Mouse (Mus musculus): ENCODE measurements around the gene Padi4.

The Padi4 gene

DNA sequence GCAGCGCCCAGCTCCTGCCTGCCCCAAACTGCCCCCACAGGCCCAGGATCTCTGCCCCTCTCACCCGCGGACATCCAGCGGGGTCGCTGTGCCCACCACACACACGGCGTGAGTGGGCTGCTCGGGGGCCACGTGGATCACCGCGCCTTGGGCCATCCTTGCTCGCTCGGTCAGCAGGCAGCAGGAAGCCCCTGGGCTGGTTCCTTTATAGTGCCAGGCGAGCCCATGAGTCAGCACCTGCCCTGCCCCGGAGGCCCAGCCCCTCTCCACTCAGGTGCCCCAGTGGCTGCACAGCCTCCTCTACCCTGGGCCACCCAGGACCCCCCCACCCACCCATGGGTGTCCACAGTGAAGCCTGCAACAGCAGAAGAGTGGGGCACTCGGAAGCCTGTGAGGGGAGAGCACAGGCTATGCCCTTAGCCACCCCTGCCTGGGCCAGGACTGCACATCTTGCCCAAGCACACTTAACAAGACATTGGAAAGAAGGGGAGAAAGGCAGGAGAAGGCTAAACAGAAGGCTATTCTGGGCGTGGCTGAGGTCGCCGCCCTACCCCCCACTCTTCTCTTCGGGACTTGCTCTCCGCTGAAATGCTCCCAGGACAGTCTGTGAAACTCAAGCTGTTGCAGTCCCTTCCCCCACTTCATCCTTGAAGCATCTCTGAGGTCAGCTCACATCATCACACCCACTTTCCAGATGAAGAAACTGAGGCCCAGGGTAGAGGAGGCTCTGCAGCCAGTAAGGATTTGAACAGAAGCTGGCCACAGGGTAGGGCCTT is at the start of gene Padi4:
TSS of gene Padi4 (minus strand) at position 212 of the 776 bp plus-strand sequence.
- DNase-seq = no peak

DNA sequence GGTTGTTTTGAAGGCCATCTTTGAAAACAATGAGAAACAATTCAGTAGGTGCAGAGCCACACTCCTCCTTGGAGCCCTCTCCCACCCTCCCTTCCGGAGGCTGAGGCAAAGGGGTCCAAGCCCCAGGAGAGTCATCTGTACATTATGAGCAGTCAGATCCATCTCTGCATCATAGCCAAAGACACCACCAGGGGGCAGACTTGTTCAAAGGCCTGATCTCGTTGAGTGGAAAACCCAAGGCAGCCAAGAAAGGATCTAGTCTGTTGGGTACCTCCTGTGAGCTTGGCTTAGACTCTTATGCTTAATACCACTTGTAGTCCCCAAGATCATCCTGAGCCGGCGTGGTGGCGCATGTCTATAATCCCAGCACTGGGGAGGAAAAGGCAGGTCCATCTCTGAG is 48.0 kb upstream of the Padi4 start:
- peak; percentile 86 for DNase-seq

DNA sequence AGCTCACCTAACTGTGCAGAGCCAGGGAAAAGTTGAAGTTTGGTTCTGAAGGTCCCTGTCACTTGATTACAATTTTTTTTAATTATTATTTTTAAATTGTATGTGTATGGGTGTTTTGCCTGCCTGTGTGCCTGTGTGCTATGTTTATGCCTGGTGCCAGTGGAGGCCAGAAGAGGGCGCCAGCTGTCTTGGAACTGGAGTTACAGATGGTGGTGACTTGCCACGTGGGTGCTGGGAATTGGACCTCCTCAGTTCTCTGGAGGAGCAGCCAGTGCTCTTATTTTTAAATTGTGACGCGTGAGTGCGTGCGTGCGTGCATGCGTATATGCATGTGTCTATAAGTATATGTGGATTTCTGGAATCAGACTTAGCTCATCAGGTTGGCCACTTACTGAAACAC is 43.4 kb upstream of the Padi4 start:
- no peak for DNase-seq

DNA sequence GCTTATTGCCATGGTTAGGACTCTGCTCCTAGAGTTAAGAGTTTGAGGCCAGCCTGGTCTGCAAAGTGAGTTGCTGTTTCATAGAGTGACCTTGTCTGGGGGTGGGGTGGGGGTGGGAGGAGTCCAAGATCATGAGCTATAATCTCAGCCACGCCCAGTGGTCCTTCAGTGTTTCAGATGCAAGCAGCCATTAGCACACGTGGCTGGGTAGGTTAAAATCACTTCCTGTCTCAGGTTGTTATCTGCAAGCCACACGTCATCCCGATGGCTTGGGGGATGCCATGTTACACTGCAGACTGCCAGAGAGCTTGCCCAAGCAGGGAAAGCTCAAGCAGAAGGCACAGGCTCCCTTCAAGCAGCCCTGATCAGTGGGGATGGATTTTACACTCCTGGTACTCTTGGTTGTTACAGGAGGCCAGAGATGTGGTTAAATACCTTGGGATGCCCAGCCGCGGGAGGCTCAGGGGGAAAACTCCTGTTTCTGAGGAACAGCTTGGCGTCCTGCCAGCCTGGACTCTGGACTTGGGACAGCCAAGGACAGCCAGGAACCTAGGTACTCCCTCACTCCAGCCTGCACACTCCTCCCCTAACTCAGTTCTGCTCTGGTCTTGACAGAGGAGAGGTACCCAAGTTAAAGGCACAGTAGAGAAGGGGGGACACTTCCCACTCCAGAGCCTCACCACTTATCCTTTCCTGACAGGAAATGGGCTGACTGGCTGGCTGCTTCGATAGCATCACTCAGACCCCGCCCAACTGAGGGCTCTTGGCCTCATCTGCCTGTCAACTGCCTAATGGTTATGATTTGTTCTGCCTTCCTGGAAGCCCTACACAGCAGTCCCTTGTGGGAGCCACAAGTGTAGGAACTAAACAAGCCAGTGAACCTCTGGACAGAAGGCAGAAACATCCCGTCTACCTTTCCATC is 42.2 kb upstream of the Padi4 start:
- DNase-seq = no peak

DNA sequence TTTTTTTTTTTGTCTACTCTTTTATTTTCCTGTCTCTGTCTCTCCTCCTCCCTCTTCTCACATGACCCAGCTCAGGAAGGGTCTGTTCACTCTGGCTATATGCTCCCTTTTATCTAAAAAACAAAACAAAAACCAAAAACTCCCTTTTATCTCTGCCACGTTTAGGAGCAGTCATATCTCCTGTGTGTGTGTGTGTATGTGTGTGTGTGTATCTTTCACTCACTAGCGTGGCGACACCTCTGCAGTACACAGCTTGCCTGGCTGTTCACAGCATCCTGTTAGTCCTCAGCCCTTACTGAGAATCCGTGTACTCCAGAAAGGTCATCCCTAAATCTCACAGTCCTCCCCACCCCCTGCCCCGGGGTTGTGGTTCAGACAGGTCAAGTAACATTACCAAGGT is 41.5 kb upstream of the Padi4 start:
- DNase-seq = no peak

DNA sequence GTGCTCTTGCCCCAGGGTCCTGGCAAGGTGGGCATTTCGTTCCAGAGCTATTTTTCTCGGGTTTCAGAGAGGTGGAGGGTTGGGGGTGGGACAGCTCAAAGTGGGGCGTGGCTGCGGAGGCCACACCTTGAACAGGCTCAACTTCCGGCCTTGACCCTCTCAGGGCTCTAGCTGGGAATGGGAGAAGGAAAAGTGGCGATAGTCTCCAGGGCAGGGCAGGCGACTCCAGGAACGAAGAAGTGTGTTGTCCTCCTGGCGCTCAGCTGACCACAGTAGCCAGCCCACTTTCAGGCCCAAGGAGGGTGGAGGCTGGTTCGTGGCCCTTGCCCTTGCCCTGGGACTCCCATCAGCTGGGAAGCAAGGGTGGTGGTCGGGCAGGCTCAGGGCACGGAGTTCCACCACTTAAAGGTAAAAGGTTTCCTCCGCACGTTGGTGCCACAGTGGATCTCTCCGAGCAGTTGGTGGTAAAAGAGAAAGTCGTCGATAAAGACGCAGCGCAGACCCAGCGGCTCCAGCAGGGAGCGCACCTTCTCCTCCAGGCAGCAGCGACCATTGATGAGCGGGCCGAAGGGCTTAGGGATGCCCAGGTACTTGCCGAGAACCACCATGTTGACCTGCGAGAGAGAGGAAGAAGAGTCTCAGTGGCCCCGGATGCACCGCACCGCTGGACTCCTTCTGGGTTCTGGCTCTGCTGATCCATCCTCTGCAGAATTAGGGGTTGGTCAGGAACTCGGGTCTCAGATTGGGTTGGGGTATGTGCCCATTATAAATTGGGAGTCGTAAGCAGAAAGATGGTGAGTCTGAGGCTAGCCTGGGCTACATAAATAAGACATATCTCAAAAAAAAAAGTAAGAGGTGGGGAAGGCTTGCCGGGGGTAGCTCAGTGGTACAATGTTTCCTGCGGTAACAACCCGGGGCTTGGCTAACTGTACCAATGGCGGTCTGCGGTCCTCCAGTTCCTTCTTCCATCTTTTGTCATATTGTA is 40.5 kb upstream of the Padi4 start:
- peak; percentile 70 for DNase-seq

DNA sequence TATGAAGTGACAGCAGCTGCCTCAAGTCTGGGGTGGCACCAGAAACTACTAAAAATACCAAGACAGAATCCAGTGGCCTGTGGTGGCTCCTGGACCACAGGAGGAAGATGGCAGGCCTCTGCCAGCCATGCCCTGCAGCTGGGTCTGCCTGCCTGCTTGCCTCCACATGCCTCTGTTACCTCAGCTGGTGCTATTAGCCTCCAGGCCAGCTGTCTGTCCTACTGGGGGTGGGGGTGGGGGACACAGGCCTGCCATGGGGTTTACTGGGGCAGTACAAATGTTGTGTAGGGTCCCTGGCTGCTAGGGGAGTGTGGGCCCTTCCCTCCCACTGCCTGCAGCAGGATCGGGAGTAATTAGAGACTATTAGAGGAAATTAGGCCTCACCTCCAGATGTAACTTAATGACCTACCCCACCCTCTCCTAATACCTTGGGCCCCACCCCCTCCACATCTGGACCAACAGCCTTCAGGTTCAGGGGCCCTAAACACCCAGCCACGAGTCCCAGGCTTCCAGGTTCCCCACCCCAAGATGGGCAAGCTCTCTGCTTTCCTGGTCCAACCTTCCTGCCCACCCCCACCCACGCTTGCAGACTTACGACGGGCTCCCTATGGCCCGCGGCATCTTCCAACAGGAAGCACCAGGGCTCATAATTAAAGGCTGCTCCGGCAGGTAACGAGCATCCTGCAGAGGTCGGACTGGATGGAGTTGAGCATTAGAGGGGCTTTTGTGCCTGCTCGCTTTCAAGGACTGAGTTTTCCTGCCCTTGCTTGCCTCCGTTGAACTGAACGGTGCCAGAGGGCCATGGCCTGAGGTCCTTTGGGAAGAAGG is 39.5 kb upstream of the Padi4 start:
- no peak for DNase-seq

DNA sequence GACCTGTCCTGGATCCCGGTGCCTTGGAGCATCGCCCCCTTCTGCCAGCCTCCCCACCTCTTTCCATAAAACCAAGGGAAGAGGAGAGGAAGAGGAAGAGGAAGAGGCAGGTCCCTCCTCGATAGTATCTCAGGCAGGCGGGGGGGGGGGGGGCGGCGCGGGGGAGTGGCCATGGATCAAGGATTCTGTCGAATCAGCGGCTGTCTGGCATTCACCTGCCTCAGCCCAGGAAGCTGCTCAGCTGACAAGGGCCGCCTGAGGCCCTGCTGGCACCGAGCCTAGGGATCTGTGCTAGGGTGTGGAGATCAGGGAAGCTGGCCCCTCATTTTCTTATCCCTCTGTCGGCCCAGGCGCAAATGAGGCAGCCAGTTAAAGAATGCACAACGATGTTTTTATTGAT is 38.6 kb upstream of the Padi4 start:
- no peak for DNase-seq

DNA sequence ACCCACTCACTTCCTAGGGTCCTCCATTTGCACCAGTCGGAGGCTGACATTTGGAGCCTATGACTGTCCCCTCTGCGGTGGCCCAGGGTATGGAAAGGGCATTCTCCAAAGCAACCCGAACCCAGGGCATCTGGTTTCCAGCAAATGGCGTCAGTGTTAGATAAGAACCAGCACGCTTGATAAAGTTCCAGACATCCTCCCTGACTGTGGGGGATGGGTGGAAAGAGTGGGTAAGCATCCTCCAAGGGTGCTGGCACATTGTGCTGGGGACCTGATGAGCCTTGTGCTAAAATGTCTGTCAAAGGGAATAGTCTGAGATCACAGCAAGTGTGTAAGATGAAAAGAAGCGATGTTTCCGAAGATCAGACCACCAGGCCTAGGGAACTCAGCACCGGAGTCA is 38.2 kb upstream of the Padi4 start:
- no peak for DNase-seq

DNA sequence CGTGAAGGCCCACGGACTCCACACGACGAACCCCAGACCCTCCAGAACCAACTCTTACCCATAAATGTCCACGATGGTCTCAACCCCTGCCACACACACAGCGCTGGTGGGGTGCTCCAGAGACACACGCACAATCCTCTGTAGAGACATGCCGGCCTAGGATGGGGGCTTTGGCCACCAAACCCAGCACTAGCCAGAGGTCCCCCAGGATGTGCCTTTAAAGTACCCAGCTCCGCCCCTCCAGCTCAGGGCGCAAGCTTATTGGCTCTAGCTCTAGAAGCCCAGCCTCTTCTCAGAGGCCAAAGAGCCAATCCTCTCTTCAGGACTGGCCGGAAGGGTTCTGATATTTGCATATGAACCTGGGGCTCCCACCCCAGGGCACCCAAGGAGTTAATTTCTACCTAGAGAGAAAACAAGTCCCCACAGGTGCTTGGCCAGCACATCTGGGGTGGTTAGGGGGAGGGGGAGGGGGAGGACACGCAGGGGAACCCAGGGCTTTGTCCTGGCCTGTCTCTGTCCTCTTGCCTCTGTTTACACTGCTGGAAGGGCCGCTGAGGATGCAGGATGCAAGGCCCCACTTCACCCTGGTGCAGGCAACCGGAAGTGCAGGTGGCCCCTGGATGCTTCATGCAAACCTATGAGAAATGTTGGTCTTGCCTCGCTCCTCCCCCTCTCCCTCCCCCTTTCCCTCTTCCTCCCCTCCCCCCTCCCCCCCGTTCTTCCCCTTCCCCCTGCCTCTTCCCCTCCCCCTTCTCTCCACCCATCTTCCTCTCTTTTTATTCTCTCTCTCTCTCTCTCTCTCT is 36.6 kb upstream of the Padi4 start, which contains the start of gene Padi3:
TSS of gene Padi3 (minus strand) at position 191 of the 803 bp plus-strand sequence.
- DNase-seq = peak; percentile 70

DNA sequence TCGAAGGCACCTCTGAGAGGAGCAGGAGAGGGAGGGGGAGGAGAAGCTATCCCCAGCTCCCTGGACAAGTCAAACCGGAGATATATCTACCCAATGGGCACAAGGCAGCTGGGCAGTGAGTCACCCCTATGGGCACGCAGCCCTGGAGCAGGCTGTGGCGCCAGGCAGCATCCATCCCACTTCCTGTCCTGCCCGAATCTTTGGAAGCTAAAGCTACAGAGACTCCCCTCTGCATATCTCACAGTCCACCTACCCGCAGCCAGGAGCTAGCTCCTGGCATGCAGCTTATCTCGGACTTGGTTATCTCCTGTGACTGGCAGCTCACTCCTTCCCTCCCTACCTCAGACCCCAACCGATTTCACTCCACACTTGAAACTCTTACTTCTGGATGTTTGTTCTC is 35.1 kb upstream of the Padi4 start:
- DNase-seq = no peak

DNA sequence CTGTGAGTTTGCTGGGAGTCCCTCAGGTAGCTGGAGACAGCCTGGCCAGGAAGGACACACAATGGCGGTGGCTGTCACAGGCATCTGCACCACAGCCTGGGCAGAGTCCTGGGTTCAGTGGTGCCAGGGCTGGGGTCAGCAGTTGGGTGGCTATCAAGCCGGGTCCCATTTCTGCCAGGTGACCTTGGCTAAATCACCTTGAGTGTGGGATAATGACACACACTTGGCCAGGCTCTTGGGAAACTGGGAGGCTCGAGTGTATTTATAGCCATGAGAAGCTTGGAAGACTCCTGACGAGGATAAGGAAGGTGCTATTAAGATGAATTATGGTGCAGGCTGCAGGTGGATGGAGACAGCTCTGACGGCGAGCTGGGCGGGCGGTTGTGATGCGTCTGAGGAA is 30.6 kb upstream of the Padi4 start:
- DNase-seq = no peak

DNA sequence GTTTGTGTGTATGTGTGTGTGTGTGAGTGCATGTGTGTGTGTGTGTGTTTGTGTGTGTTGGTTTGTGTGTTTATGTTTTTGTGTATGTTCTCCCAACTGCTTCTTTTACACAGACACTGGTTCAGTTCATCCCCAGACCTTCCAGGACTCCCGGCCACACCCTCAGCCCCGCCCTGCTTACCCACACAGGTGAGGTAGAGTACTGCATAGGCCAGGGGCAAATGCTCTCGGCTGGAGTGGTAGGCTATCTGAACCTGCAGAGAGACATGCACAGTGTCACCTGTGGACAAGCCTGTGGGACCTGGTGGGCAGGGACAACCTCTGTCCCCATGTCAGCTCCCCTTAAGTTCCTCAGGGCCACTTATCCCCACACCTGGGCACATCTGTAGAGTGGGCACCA is 27.3 kb upstream of the Padi4 start:
- no peak for DNase-seq

DNA sequence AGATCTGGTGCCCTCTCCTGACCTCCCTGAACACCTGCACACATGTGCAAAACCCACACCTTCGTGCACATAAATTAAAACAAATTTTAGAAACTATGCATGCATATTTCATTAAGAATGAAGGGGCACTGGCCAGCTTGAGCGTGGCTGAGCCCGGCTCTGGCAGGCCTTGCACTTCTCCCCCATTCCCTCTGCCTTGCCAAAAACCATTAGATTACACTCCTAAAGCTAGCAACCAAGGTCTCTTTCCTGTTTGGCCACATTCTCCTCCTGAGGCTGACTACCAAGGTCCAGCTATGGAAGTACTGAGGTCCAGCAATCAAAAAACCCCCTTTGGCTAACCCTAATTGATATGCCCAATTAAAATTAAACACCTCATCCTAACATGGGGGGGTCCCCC is 22.8 kb upstream of the Padi4 start:
- DNase-seq = no peak

DNA sequence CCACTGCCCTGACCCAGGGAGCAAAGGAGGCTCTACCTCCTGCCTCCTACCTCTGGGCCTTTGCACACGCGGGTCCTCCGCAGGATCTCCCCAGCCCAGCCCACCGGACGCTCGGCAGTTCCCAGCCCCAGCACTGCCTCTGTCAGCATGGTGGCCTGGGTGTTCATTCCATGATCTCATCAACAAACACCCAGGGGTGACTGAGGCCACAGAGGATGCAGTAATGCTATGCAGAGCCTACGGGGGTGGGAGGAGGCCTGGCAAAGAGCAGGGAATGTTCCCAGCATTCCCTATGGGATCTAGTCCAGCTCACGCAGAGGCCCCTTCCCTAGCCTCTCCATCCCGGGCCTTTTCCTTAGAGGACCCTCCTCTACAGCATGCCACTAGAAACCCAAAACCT is 20.6 kb upstream of the Padi4 start:
- DNase-seq = no peak

DNA sequence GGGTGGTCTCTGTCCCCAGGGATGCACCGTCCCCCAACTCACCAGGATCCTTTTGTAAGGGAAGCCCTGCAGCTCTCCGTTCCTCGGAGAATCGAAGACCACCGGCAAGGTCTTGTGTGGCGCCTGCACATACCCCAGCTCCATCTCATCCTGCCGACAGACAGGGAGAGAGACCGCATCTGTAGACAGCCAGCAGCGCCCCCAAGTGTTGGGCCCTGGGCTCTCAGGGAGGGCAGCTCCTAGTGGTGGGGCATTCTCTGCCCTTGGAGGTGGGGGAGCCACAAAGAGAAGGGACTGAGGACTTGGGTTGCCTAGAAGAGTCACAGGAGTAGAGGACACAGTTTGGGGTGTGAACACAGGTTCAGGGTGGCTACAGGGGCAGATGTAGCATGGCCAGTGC is 19.8 kb upstream of the Padi4 start:
- peak; percentile 53 for DNase-seq

DNA sequence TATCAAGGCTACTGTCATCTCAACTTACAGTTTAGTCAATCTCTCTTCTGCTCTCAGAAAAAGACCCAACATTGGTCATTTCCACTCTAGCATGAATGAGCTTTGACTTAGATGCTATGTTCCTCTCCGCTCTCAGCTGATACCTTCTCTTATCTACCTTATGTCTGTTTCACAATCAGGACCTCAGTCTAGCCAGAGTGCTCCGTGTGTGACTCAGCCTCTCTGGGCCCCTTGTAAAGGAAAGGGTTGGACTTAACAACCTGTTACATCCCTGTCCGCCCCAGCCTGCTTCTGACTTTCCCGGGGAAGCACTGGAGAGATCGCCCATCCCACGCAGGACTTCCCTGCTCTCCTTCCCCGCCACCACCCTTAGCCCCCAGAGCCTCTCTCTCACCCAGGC is 18.5 kb upstream of the Padi4 start:
- DNase-seq = no peak

DNA sequence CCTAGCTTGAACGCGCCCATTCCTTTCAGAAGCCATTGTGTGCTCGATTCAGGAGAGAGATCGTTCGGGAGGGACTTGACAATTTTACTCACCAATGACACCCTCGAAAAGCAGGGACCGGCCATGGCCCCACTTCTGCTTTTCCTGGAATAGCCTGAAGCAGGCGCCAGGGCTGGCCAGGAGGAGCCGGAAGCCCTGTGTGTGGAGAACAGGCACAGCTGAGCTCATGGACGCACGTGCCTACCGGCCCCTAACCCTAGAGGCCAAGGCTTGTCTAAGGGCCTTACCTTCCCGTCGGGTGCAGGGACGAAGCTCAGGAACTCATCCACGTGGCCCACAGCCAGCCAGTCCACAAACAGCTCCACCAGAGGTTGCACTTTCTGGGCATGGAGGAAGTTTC is 17.0 kb upstream of the Padi4 start:
- no peak for DNase-seq

DNA sequence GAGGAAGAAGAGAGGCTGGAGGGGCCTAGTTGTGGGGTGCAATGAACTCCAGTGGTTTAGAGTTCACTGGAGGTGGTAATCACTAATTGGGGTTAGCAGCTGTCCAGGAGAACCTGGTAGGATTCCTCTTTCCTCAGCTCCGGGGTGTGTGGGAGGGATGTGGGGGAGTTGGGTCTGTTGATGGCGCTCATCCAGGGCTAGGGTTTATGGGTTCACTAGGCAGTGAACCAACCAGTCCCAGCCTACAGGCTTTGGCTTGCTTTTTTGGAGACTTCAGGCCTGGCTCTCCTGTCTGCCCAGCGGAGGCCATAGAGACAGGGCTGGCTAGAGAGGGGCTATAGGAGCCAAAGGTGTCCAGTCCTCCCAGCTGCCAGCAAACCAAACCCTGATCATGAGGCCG is 15.9 kb upstream of the Padi4 start:
- no peak for DNase-seq

DNA sequence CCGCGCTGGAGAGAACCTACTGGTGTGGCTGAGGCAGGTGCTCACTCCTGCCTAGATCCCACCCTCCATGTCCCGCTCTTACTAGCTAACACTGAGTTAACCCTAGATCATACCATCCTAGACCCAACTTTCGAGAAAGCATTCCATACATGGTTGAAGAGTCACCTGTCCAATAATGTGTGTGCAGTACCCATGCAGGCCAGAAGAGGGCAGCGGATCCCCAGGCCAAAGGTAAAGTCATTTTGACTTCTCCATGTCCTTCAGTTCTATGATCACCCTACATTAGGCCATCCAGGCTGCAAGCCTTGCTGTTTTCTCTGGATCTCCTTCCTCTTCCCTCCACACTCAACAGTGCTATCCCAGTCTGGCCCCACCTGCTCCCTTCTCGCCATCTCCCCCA is 14.9 kb upstream of the Padi4 start:
- DNase-seq = peak; percentile 88

DNA sequence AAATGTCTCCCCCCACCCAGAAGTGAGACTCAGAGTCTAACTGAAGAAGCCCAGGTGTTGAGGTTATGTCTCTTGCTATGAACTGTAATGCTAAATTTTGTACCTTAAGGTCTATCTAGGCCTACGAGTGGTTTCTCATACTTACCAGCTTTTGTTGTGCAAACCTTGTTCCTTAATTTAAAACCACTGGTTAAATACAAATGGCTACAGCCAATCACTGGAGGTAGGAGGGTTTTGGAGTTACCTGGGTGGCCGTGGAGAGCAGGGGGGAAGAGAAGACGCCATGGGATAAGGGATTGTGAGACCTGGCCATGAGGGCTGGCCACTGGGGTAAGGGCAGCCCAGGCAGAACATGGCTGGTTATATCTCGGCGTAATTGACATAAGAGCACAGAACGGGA is 14.2 kb upstream of the Padi4 start:
- DNase-seq = no peak
